Mouse (Mus musculus): ENCODE data around the gene Gzmn. TPM values are rescaled to one million over a fixed set of nuclear protein-coding genes. Genes with fewer than 3 reads are reported as not detected.

The Gzmn gene
- not detected in 2 replicates for polyA plus RNA-seq (2021; fragmentation: Nextera tagmentation)
- long read RNA-seq, experiment 1 = 0 reads
- long read RNA-seq, experiment 2 = 0 reads

DNA sequence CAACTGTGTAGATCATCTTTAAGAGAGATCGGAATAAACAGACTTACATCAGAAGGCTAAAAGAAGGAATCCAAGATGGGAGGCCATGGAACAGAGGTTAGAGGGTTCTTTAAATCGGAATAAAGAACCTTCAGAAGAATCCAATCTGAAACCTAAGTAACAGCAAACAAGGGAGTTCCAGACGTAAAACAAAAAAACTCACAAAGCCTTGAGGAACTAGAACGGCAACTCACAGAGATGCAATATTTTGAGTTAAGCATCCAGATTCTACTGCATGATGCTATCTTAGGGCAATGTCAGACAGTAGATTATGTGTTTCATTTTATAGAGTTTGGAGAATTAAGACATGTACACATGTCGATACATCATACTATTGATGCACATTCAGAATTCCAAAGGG lies at the start of gene Gzmn:
Gene Gzmn, minus strand, starts transcription at position 101 of the 400 bp plus-strand sequence.

DNA sequence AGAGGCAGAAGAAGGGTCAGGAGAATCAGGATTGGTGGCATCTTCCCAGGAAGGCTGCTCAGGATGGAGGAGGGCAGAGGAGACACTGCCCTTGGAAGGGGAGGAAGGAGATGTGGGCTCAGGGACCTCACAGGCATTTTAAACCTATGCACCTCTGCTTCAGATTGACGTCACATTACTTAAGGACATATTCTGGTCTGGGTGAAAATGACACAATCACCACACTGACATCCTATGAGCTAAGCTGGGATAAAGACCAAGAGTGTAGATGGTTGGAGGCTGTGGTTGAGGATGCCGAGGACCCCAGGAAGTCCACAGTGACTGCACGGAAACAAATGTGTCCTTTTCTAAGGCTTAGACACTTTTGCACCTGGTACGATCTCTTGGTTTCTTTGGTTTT lies 36.9 kb upstream of the Gzmn start, which contains the start of gene Gzmf:
Gene Gzmf, minus strand, starts transcription at position 101 of the 400 bp plus-strand sequence.

DNA sequence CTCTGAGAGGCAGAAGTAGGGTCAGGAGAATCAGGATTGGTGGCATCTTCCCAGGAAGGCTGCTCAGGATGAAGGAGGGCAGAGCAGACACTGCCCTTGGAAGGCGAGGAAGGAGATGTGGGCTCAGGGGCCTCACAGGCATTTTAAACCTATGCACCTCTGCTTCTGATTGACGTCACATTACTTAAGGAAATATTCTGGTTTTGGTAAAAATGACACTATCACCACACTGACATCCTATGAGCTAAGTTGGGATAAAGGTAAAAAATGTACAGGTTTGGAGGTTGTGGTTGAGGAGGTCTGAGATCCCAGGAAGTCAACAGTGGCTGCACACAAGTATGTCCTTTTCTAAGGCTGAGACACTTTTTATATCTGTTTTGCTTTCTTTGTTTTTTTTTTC lies 14.9 kb downstream of the Gzmn start, which contains the start of gene Gzmg:
Gene Gzmg, minus strand, starts transcription at position 101 of the 400 bp plus-strand sequence.

DNA sequence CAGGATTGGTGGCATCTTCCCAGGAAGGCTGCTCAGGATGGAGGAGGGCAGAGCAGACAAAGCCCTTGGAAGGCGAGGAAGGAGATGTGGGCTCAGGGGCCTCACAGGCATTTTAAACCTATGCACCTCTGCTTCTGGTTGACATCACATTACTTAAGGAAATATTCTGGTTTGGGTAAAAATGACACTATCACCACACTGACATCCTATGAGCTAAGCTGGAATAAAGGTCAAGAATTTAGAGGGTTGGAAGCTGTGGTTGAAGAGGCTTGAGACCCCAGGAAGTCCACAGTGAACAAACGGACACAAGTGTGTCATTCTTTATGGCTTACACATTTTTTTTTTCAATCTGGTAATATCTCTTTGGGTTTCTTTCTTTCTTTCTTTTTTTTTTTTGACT lies 41.9 kb downstream of the Gzmn start, which contains the start of gene Gzmd:
Gene Gzmd, minus strand, starts transcription at position 101 of the 400 bp plus-strand sequence.

DNA sequence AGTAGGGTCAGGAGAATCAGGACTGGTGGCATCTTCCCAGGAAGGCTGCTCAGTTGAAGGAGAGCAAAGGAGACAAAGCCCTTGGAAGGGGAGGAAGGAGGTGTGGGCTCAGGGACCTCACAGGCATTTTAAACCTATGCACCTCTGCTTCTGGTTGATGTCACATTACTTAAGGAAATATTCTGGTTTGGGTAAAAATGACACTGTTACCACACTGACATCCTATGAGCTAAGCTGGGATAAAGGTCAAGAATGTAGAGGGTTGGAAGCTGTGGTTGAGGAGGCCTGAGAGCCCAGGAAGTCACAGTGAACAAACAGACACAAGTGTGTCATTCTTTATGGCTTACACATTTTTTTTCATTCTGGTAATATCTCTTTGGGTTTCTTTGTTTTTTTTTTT lies 53.9 kb downstream of the Gzmn start, which contains the start of gene Gzme:
Gene Gzme, minus strand, starts transcription at position 101 of the 400 bp plus-strand sequence.

Other genes with a start within 250 kb of the Gzmn start
- gene Cma1, start 229.9 kb downstream of the Gzmn start, polyA plus RNA-seq (2021; fragmentation: Nextera tagmentation) = 0.30 TPM in 1 of 2 replicates, not detected in the other
- gene Cma2, start 223.6 kb downstream of the Gzmn start, polyA plus RNA-seq (2021; fragmentation: Nextera tagmentation) = not detected in 2 replicates
- not detected in 2 replicates for gene Mcpt1, start 156.6 kb downstream of the Gzmn start, polyA plus RNA-seq (2021; fragmentation: Nextera tagmentation)
- not detected in 2 replicates for gene Mcpt9, start 144.1 kb downstream of the Gzmn start, polyA plus RNA-seq (2021; fragmentation: Nextera tagmentation)
- not detected in 2 replicates for gene Mcpt2, start 132.6 kb downstream of the Gzmn start, polyA plus RNA-seq (2021; fragmentation: Nextera tagmentation)
- gene Mcpt4, start 112.3 kb downstream of the Gzmn start, polyA plus RNA-seq (2021; fragmentation: Nextera tagmentation) = not detected in 2 replicates
- gene Mcpt8, start 89.3 kb downstream of the Gzmn start, polyA plus RNA-seq (2021; fragmentation: Nextera tagmentation) = not detected in 2 replicates
- not detected in 2 replicates for gene Ctsg, start 72.0 kb downstream of the Gzmn start, polyA plus RNA-seq (2021; fragmentation: Nextera tagmentation)
- not detected in 2 replicates for gene Gzme, start 54.0 kb downstream of the Gzmn start, polyA plus RNA-seq (2021; fragmentation: Nextera tagmentation)
- not detected in 2 replicates for gene Gzmd, start 42.0 kb downstream of the Gzmn start, polyA plus RNA-seq (2021; fragmentation: Nextera tagmentation)
- not detected in 2 replicates for gene Gzmg, start 15.0 kb downstream of the Gzmn start, polyA plus RNA-seq (2021; fragmentation: Nextera tagmentation)
- not detected in 2 replicates for gene Gzmf, start 36.8 kb upstream of the Gzmn start, polyA plus RNA-seq (2021; fragmentation: Nextera tagmentation)
- gene Gzmc, start 60.1 kb upstream of the Gzmn start, polyA plus RNA-seq (2021; fragmentation: Nextera tagmentation) = not detected in 2 replicates
- gene Gzmb, start 87.7 kb upstream of the Gzmn start, polyA plus RNA-seq (2021; fragmentation: Nextera tagmentation) = not detected in 2 replicates
- not detected in 2 replicates for gene Atp12a, start 190.5 kb upstream of the Gzmn start, polyA plus RNA-seq (2021; fragmentation: Nextera tagmentation)
- 0.33 and 0.60 TPM in 2 replicates for gene Rnf17, start 228.0 kb upstream of the Gzmn start, polyA plus RNA-seq (2021; fragmentation: Nextera tagmentation)